Mouse (Mus musculus) right cerebral cortex, postnatal 4 days (tissue): ENCODE data around the gene Hoxa11.

Experiments
- DNase-seq: peaks from one replicate; pipeline ENCODE4 v3.0.0-alpha.2; 2022

Gene Hoxa11

GRCm38 (mm10) chr6:52265306-52265912, 19.8 kb upstream of the Hoxa11 start:
- no peak for DNase-seq

DNA sequence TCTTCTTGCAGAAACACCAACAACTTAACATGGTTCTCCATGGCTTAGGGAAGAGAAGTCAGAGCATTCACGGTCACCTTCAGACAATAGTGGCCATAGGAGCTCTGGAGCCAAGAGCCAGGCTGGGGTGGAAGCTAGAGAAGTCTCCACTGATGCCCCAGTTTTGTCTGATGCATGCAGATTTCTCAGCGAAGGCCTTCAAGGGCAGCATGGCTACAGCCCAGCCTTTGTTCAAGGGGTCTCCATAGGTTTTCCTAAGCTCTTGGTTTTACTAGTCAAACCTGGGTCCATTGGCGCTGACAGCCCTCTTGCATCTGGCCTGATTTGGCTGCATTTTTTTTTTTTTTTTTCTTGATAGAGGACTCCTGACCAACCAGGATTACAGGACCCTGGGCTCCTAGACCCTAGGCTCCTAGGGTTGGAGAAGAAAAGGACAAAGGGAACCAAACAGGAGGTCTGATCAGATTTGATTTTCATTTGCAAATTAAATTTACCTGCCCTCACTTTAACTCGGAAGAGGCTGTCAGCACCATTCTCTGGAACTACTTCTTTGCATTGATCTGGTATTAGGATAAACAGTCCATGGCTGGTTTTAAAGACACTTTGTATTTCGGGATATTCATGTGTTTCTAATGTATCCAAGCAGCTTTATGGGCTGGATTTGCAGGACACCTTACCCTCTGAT, 18.6 kb upstream of the Hoxa11 start:
- DNase-seq: no peak

- no peak for DNase-seq
These were observed 17.6 kb upstream of the Hoxa11 start for GRCm38 (mm10) chr6:52263321-52263585.

DNA sequence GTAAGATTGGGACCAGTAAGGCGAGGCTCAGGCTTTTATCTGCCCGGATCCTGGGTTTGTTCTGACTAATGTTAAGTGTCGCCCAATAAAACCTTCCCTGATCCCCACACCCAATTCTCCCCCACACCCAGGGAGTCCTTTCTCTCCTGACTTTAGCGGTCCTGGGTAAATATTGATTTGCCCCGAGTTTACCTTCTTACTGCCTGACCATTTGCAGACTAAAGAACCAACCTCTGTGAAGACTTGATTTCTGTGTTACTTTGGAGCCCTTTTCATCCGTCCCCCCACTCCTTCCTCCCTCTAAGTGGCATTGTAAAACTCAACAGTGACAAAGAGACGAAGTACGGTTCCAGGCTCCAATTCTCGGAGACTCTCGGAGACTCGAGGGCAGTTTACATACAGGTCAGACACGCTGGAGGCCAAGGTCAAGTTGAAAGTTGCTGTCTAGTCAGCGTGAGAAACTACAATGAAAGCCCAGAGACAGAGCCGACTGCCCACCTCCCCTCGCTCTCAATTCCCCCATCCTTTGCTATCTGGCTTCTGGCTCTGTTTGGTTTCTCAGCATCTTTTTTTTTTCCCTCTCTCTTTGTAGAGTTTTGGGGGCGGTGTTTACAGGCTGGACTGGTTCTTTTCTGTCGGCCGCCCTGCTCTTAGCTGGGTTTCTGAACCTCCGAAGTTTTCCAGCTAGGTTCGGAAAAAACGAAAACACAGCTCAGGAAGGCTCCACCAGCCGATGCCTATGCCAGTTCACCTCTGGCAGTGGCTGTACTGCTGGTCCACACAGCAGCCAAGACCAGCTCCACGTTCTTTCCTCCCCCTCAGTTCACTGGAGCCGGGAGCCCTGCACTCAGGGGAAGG, 17.1 kb upstream of the Hoxa11 start:
- DNase-seq: no peak

DNA sequence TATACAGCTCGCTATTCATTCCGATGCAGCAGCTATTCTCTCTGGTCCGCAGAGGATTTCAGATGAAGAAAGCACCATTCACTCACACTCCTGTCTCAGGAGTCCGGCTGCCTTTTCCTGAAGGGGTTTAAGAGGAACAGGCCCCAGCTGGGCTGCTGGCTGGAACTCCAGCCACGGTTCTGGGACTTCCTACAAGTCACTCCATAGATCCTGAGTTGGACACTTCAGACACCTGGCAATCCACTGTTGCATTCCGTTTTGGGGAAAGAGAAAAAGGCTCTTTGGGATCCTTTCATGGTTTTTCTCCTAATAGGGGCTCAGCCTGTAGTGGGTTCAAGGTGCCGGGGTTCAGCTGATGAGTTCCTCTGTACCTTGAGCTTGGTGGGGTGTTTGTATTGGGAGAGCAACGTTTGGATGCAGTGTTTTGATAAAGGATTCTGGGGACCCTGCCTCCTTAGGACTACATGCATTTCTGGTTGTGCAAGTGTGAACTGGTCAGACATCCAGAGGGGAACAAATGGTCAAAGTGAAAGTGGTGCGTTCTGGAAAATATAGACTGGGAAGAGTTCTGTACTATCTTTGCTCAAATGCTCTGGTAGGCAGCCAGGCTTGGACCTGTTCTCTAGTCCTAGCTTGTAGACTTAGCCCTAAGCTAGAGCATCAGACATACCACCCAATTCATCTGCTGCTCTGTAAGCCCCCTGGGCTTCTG, 16.3 kb upstream of the Hoxa11 start:
- DNase-seq: no peak

DNA sequence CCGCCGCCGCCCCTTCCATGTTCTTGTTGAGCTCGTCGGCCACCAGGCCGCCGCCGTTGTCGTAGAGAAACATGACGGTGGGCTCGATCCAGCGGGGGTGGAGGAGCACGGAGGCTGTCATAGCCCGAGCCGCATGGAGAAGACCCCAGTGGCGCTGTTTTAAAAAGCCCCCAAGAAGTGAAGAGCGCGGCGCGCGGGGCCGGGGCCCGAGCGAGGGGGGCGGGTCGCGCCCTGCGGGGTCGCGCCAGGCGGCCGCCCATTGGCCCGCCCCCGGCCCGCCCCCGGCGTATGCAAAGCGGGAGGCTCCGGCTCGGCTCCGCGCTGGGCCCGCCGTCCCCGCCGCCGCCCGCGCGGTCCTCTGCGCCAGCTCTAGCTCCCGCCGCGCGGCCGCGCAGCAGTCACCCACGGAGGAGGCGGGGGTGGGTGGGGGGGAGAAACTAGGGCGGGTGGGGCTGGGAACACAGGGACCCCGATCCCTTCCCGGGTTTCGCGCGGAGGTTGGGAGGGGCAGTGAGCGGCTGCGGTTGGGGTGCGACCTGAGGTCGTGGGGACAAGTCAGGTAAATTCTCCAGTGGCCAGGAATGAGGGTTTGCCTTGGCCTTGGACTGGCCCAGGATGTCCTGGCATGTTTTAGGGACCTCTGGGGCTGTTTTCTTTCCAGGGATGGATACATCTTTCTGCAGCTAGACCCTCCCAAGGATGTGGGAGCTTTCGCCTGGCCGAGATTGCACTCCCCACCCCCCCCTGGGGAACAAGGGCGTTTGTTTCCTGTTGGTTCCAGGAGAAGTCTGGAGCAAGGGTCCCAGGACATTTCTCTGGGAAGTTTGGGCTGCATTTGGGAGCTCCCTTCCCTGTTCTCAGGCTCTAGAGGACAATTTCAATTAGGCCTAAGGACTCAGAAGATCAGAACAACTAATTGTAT, 15.3 kb upstream of the Hoxa11 start, which contains the start of gene Hoxa13:
Gene Hoxa13 (minus strand): TSS at position 227 of the 922 bp plus-strand sequence.
- no peak for DNase-seq

DNA sequence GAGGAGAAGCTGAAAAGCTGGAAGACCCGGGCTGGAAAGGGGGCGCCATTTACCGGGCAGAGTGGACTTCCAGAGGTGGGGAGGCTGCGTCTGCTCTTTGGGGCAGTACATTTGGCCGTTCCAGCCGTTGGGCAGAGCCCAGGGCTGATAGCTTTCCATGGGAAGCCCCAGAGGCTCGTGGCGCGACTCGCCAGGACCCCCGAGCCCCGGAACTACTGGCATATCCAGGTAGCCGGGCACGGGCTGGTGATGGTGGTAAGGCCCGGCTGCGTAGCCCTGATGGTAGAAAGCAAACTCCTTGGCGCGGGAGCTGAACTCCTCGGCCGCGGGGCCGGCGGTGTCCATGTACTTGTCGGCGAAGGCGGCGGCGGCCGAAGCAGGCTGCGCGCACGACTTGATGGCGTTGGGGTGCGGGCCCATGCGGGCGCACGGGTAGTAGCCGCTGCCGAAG, 14.2 kb upstream of the Hoxa11 start:
- no peak for DNase-seq

DNA sequence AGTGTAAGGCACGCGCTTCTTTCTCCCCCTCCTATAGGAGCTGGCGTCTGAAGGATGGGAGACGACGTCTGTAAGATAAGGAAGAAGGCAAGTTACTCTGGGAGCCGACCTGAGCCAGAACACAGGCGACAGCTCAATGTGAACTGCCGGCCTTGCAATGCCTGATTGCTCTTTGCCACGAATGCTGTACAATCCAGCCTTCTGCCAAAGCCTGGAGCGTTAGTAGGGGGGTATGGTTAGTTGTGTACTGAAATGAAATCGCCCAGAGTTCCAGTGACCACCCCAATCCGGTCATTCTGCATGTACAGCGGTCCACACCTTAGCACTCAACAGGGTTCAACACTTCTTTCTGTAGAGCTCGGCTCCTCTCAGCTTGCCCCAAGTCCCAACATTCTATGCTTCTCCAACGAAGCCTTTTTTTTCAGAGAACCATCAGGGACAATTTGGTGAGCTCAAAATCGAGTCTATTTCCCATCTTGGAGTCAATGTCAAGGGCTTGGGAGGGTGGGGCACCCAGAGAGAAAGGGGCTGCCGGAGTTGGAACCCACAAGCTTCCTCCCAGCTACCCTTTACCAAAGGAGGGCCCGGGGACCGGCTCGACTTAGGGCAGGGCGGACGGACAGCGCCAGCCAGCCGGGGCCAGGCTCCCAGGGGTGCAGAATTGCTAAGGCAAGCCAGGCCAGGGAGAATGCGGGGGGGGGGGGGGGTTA, 13.6 kb upstream of the Hoxa11 start:
- no peak for DNase-seq

DNA sequence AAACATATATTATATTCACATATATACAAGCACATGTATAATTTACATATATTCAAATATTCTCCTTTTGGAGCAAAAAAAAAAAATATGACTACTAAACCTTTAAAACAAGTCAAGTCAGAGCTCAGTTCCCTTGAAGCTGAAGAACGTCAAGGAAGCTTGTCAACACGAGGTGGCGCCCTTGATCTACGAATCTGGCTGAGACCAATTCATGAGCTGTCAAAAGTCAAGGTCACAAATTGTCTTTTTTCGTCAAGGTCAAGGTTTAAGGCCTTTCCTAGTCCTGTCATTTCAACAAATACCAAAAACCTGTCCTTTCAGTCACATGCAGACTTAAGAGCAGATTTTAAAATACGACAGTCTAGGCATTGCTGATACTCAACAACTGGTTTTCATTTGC, 11.3 kb upstream of the Hoxa11 start:
- DNase-seq: peak; percentile 86

GRCm38 (mm10) chr6:52253511-52254500, 8.2 kb upstream of the Hoxa11 start:
- no peak for DNase-seq

DNA sequence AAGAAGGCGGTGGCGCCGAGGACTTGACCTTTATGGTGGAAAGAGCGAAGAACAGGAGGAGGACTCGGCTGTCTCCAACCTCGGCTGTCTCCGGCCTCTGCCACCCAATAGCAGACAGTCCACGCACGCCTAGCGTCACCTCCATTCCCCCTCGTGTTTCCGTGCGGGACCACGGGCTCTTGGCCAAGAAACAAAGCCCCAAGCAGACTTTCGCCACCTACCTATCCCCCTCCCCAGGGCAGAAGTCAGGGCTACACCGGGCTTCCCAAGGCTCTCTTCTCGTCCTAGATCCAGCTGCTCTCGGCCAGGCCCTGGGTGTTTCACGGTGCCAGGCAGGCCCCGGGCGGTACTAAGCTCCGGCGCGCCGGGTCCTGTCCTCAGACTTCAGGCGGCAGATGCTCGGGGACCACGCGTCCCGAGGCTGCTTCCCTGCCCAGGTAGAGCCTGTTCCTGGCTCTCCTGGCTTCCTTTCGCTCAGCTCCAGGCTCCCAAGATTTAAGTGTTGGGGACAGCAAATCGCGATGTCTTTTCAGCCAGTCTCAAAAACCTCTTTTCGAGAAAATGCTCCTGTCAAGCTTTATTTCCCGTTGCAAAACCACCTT, 7.3 kb upstream of the Hoxa11 start:
- DNase-seq: no peak

DNA sequence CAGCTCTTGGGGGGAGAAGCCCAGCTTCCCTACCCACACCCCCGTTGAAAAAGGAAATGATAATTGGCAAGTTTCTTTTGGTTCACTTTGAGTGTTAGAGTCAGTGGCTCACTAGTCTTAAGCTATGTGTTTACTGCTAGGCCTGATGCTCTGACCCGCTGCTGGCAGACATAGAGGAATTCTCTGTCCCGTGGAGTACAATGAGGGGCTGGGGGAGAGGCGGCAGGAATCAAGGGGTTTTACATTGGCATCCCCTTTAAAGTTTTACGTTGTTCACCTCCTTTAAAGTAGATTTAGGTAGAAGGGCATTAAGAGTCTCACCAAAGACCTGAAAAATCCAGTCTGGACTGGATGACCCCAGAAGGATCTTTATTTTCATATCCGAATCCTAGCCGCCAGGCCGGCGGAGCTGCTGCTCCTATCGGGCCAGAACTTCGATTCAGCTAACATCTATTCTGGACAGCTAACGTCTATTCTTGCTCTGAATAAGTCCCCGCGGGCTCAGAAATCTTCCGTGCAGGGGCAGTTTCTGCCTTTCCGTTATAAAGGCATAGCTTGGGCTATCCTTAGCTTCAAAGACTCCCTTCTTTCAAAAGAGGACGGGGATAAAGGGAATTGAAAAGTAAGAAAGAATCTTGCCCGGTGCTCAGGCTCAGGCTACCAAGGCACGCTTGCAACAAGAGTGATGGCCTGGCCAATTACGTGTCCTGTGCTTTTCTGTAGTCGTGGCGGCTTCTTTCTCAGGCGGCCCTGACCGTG, 6.6 kb upstream of the Hoxa11 start:
- DNase-seq: no peak

DNA sequence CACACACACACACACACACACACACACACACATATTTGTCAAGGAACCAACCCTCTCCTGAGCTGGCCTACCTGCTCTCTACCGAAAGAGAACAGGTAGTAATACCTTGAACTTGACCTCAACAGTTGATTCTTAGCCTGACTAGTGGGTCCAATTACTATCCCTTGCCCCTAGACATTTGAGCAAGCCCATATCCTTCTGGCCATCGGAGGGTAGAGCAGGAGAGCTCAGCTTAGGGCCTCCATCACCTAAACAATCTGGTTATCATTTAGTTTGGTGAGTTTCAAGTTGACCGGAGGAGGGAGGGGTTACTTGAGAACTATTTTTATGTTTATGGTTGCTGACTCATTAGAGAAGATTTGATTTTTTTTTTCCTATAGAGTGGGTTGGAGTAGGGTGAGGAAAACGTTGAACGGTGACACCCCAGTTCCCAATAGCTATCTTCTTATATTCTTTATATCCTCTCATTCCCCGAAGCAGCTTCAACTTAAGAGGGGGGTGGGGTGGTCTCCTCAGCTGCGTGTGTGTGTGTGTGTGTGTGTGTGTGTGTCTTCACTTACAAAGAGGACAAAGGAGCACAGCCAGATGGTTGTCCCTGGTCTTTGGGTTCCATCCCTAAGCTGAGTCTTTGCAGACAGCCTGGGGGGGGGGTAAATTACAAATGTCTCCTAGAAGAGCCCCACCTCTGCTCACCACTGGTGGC, 5.7 kb upstream of the Hoxa11 start:
- no peak for DNase-seq

- DNase-seq: no peak
These were observed 4.2 kb upstream of the Hoxa11 start for GRCm38 (mm10) chr6:52249826-52250225.

- no peak for DNase-seq
These were observed 3.8 kb upstream of the Hoxa11 start for GRCm38 (mm10) chr6:52249415-52249738.

- no peak for DNase-seq
These were observed 3.2 kb upstream of the Hoxa11 start for GRCm38 (mm10) chr6:52248638-52249414.

GRCm38 (mm10) chr6:52247766-52248637, 2.4 kb upstream of the Hoxa11 start:
- DNase-seq: no peak
